Mouse (Mus musculus) gastrocnemius, postnatal 14 days (tissue): ENCODE measurements around the gene Zswim8. TPM values are rescaled to one million over a fixed set of nuclear protein-coding genes. Genes with fewer than 3 reads are reported as not detected.
A peak's percentile ranks its signal among the peaks of the same experiment; 100 is the strongest.
"Not testable (repeated sequence)": the region's sequence is repeated elsewhere in the genome, so short reads cannot be mapped to it uniquely, and the experiment has no call there.

Source experiments
- DNase-seq: peaks from one replicate; pipeline ENCODE4 v3.0.0; 2021; ENCODE audit warnings: mixed read lengths
- intact Hi-C: fragments of 180-260 bp; cut with DNase I; formaldehyde crosslinking; loops from one replicate; pipeline ENCODE4 v1.15.1; 2025; ENCODE audit warnings: low total_unique reads
- total RNA-seq, 2 experiments: library from RNA; stranded (reverse); gene quantifications; 2 replicates each; pipeline ENCODE4 v1.2.3; 2021

Zswim8 gene
- total RNA-seq, 2 experiments from 2014 or later: 31.7 to 38.8 TPM

DNA sequence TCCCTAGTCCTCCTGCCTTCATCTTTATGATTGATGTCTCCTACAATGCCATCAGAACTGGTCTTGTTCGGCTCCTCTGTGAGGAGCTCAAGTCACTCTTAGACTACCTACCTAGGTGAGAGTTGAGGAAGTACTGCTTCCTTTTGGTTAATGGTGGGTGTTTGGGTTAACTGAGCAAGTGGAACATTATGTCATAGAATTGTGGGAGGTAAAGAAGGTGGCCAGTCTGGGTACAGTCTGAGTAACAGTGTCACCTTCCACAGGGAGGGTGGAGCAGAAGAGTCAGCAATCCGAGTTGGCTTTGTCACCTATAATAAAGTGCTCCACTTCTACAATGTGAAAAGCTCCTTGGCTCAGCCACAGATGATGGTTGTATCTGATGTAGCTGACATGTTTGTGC, 18.3 kb upstream of the Zswim8 start:
- intact Hi-C loops: no loop called here
- no peak for DNase-seq

- DNase-seq: no peak
- intact Hi-C loops: no loop called here
These were observed 15.6 kb upstream of the Zswim8 start for GRCm38 (mm10) chr14:20691772-20692171.

DNA sequence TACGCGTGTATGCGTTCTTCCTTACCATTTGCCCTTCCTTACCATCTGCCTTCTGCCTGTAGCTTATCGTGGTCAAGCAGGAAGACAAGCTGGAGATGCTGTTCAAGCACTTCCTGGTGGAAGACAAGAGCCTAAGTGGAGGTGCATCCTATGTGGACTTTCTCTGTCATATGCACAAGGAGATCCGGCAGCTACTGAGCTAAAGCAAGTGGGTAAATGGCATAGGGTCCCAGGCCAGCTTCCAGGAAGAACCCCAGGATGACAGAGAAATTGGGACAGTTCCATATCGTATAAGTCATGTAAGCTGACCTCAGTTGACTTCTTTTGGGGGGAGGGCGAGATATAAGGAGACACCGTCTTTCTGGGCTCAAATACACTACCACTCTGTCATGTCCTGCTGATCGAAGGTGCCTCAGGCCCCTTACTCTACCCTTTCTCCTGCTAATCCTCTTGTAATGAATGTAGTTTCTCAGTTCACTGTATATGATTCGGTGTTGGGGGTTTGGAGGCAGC, 13.7 kb upstream of the Zswim8 start:
- intact Hi-C loops: no loop called here
- DNase-seq: no peak

- no peak for DNase-seq
These were observed 13.0 kb upstream of the Zswim8 start for GRCm38 (mm10) chr14:20694185-20694883.

GRCm38 (mm10) chr14:20694884-20695760, 12.2 kb upstream of the Zswim8 start, which contains the start of gene Fut11:
Gene Fut11, plus strand, starts transcription at chr14:20694968.
- intact Hi-C loops: no loop called here
- DNase-seq: peak; percentile 90

More at GRCm38 (mm10) chr14:20694185-20694883, 13.0 kb upstream of the Zswim8 start:
- intact Hi-C loops: no loop called here

DNA sequence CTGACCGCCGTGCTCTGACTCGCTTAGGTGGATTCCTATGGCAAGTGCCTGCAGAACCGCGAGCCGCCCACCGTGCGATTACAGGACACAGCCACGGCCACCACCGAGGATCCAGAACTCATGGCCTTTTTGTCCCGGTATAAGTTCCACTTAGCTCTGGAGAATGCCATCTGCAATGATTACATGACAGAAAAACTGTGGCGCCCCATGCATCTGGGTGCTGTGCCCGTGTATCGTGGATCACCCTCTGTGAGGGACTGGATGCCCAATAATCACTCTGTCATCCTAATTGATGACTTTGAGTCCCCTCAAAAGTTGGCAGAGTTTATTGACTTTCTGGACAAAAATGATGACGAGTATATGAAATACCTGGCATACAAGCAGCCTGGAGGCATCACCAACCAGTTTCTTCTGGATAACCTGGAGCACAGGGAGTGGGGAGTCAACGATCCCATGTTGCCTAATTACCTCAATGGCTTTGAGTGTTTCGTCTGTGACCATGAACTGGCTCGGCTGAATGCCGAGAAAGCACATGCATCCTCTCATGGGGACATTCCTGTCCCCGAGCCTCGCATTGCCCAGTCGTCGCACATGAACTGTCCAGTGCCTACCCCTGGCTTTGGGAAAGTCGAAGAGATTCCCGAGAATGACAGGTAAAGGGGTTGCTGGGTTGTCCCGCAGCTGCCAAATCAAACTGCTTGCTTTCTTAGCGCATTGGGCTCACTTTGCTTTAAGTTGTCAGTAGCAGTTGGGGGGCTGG, 11.4 kb upstream of the Zswim8 start:
- DNase-seq: no peak
- intact Hi-C loops: no loop called here

GRCm38 (mm10) chr14:20696986-20697385, 10.4 kb upstream of the Zswim8 start:
- DNase-seq: no peak
- intact Hi-C loops: no loop called here

DNA sequence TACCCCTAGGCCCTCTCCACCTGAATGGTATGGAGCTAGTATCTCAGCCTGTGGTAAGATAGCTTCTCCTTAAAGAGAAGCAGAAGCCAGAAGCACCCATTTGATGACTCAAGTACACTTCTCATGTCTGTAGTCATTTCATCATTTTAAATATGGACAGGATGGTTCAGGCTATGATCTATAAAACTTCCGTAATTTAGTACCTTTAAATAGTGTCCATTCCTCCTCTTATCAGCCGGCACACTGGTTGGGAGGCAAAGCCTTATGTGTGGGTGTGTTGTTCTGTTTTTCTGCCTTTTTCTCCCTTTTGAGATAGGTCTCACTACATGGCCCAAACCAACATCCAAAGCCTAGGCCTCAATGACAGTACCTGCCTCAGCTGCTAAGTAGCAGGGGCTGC, 8.8 kb upstream of the Zswim8 start:
- DNase-seq: no peak
- intact Hi-C loops: no loop called here

- intact Hi-C loops: no loop called here
- no peak for DNase-seq
These were observed 7.0 kb upstream of the Zswim8 start for GRCm38 (mm10) chr14:20700362-20700761.

DNA sequence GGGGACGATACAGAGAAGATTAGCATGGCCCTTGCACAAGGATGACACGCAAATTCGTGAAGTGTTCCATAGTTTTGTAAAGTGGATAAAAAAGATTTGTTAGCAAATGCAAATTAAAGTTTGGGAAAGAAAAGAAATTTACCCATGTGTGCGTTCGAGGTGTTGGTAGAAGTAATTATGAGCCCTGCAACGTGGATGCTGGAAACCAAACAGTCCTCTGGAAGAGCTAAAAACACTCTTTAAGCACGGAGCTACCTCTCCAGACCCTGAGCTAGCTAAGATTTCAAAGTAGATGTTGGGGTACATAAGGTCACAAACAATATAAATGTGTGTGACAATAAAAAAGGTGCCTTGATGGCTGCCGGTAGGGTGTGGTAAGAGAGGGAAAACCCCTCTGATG, 5.8 kb upstream of the Zswim8 start:
- intact Hi-C loops: no loop called here
- DNase-seq: no peak

DNA sequence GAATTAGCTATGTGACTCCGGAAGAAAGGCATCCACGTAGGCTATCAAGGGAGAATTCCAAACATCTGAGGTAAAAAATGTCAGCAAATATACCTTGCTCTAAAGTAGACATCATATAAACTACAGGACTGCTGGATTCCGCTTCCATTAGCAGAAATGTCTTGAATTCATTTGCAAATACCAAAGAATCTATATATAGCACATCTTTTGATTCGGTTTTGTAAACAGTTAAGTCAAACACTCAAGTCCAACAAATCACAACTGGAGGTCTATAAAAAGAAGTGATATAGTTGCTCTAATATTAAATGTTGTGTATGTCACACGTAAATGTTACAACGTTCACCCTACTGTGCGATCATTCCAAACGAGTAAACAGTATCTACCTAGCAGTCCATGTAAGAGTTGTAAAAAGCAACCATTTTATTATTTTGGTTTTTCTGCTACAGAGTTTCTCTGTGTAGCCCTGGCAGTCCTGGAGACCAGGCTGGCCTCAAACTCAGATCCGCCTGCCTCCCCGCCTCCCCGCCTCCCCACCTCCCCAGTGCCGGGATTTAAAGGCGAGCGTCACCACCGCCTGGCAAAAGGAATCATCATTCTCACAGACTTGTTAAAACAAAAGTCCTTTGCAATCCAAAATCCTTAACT, 5.1 kb upstream of the Zswim8 start:
- intact Hi-C loops: no loop called here
- DNase-seq: no peak

DNA sequence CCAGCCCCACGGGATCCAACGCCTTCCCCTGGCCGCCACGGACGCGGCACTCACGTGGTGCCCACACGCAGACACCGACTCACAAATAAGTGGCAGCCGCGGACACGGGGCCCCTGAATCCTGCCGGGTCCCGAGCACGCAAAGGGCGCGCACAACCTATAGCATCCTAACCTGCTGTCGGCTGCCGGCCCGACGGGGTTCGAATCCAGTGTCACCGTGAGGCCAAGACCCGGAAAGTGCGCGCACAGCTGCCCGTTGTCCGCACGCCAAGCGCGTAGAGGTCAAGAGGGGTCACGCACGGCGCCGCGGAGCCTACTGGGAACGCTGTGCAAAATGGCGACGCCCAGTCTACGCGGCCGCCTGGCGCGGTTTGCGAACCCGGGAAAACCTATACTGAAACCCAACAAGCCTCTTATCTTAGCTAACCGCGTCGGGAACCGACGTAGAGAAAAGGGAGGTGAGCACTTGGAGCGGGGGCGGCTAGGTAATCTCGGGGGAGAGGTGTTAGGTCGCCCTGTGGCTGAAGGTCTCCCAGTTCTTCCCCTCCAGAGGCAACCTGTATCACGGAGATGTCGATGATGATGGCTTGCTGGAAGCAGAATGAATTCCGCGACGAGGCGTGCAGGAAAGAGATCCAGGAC, 4.5 kb upstream of the Zswim8 start, which contains the start of gene Chchd1:
Gene Chchd1, plus strand, starts transcription at position 266 of the 641 bp plus-strand sequence.
- DNase-seq: peak; percentile 92
- intact Hi-C loops: no loop called here

DNA sequence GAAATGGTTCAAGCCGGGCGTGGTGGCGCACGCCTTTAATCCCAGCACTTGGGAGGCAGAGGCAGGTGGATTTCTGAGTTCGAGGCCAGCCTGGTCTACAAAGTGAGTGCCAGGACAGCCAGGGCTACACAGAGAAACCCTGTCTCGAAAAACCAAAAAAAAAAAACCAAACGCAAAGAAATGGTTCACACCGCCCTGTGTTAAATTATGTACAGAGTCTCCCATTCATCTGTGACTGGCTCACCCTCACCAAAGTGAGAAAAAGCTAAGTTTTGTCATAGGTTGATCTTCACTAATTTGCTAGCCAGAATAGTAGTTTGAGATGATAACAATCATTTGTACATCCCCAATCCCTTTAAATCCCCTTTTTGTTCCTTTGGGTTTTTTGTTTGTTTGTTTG, 3.9 kb upstream of the Zswim8 start:
- intact Hi-C loops, DNase-seq: not testable (repeated sequence)

GRCm38 (mm10) chr14:20708239-20708638, 887 bp downstream of the Zswim8 start:
- intact Hi-C loops: no loop called here
- no peak for DNase-seq

- intact Hi-C loops: no loop called here
These were observed 6.5 kb downstream of the Zswim8 start for GRCm38 (mm10) chr14:20713832-20714231.

DNA sequence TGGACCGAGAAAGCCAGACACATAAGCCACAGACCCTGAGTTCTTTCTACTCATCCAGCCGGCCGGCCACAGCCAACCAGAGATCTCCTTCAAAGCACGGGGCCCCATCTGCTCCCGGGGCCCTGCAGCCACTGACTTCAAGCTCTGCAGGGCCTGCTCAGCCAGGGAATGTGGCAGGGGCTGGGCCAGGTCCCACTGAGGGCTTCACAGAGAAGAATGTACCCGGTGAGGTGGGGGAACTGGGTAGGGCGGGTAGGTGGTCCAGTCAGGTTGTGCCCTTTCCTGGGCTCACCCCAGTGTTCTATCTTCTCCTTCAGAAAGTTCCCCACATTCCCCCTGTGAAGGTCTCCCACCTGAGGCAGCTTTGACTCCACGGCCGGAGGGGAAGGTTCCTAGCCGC, 11.1 kb downstream of the Zswim8 start:
- no peak for DNase-seq
- intact Hi-C loops: no loop called here

More at GRCm38 (mm10) chr14:20713832-20714231, 6.5 kb downstream of the Zswim8 start:
- DNase-seq: no peak

- no peak for DNase-seq
- intact Hi-C loops: no loop called here
These were observed 12.4 kb downstream of the Zswim8 start for GRCm38 (mm10) chr14:20719767-20720166.

DNA sequence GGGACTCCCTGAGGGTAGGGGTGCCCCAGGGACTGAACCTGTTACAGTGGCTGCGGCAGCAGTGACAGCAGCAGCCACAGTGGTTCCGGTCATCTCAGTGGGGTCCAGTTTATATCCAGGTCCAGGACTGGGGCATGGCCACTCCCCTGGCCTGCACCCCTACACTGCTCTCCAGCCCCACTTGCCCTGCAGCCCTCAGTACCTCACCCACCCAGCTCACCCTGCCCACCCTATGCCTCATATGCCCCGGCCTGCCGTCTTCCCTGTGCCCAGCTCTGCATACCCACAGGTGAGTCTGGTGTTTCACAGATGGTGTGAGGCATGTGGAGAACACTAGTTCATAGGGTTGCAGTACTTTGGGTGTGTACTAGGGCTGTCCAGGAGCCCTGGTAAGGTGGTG, 14.0 kb downstream of the Zswim8 start:
- DNase-seq: no peak
- intact Hi-C loops: no loop called here

GRCm38 (mm10) chr14:20723006-20723405, 15.7 kb downstream of the Zswim8 start:
- no peak for DNase-seq
- intact Hi-C loops: no loop called here
